Comparison of ENCODE assay signal across 8 mouse cellular contexts in the genomic region with DNA sequence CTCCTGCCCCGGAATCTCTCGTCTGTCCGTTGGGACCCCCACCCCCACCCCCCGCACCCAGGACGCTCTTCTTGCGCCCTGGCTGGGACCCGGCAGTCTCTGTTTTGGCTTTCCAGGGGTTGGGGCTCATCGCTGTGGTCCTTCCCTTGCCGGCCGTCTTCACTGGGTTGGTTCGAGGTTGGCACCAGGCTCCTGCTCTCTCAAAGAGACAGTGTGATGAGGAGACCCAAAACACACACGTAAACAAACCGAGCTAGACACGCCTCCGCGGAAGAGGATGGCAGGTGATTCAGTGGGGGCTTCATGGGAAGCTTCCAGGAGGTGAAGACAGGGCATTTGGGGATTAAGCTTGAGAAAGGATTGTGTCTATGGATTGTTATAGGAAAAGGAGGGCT. TPM values are rescaled to one million over a fixed set of nuclear protein-coding genes. Genes with fewer than 3 reads are reported as not detected.
A peak's percentile ranks its signal among the peaks of the same experiment; 100 is the strongest.
DNase-seq lines count a peak whose midpoint lies in the region; ATAC-seq lines count a peak whose summit lies in the region.

No protein-coding gene starts in this region.

- H3K4me3 ChIP-seq in liver, embryonic 11.5 days (ENCODE audit: low read depth, low read length), result peak overlapping the region; percentile 58
- peak overlapping the region; percentile 71 for H3K4me3 ChIP-seq in embryonic facial prominence, embryonic 15.5 days (replicated peaks)
- peak overlapping the region; percentile 69 for H3K4me3 ChIP-seq in intestine, embryonic 14.5 days (ENCODE audit: low read depth, low read length)
- H3K4me3 ChIP-seq in neural tube, embryonic 14.5 days (ENCODE audit: low read depth, low read length), result peak overlapping the region; percentile 86

- H3K27me3 ChIP-seq in liver, embryonic 11.5 days (replicated peaks; ENCODE audit: control insufficient read depth, insufficient read depth, low read length), result peaks cover 19% of the 10 kb centered on the region
- peaks cover 4% of the 10 kb centered on the region; the same call in 1 of the 2 replicates for H3K27me3 ChIP-seq in embryonic facial prominence, embryonic 15.5 days
- no peaks in the 10 kb centered on the region for H3K27me3 ChIP-seq in intestine, embryonic 14.5 days (replicated peaks; ENCODE audit: control insufficient read depth, insufficient read depth, low read length)
- H3K27me3 ChIP-seq in neural tube, embryonic 14.5 days (ENCODE audit: control insufficient read depth, insufficient read depth, low read length), result no peaks in the 10 kb centered on the region; the same call in none of the 2 replicates

- WGBS in liver, embryonic 11.5 days, result 4% methylated on average over 16 of the region's 16 CpGs
- WGBS in embryonic facial prominence, embryonic 15.5 days, result 1% methylated on average over 16 of the region's 16 CpGs
- WGBS in intestine, embryonic 14.5 days, result 3% methylated on average over 16 of the region's 16 CpGs
- 2% methylated on average over 16 of the region's 16 CpGs for WGBS in neural tube, embryonic 14.5 days

- ATAC-seq in liver, embryonic 11.5 days (replicated peaks; ENCODE audit: low FRiP score), result no peak
- no peak for ATAC-seq in embryonic facial prominence, embryonic 15.5 days (ENCODE audit: insufficient number of reproducible peaks, low FRiP score, low TSS enrichment, low read depth)
- no peak for ATAC-seq in intestine, embryonic 14.5 days (replicated peaks; ENCODE audit: low FRiP score, low TSS enrichment, low read depth)
- ATAC-seq in neural tube, embryonic 14.5 days (ENCODE audit: low read depth), result peak; percentile 22

- H3K4me1 ChIP-seq in liver, embryonic 11.5 days (replicated peaks; ENCODE audit: control insufficient read depth, insufficient read depth, low read length), result no peaks in the 10 kb centered on the region; the same call in 1 of the 2 replicates
- H3K4me1 ChIP-seq in embryonic facial prominence, embryonic 15.5 days, result peaks cover 24% of the 10 kb centered on the region
- peaks cover 13% of the 10 kb centered on the region; the same call in 1 of the 2 replicates for H3K4me1 ChIP-seq in intestine, embryonic 14.5 days (replicated peaks; ENCODE audit: control insufficient read depth, insufficient read depth, low read length)
- no peaks in the 10 kb centered on the region for H3K4me1 ChIP-seq in neural tube, embryonic 14.5 days (ENCODE audit: control insufficient read depth, insufficient read depth, low read length)

- H3K9ac ChIP-seq in liver, embryonic 11.5 days (ENCODE audit: low read depth, low read length), result no peak overlapping the region
- H3K9ac ChIP-seq in embryonic facial prominence, embryonic 15.5 days, result 0 out of 2 replicates have a peak overlapping the region, but pooled peaks have one; percentile 49
- peak overlapping the region; percentile 49 for H3K9ac ChIP-seq in intestine, embryonic 14.5 days (ENCODE audit: low read length)
- peak overlapping the region; percentile 86 for H3K9ac ChIP-seq in neural tube, embryonic 14.5 days (replicated peaks; ENCODE audit: low read depth, low read length)

- peak overlapping the region; percentile 81 for H3K4me2 ChIP-seq in liver, embryonic 11.5 days
- H3K4me2 ChIP-seq in embryonic facial prominence, embryonic 15.5 days (replicated peaks), result peak overlapping the region; percentile 97
- H3K4me2 ChIP-seq in intestine, embryonic 14.5 days (ENCODE audit: low read length), result peak overlapping the region; percentile 89
- H3K4me2 ChIP-seq in neural tube, embryonic 14.5 days (ENCODE audit: low read depth, low read length), result peak overlapping the region; percentile 72

- no peak overlapping the region for H3K27ac ChIP-seq in liver, embryonic 11.5 days (ENCODE audit: low read depth, low read length)
- no peak overlapping the region for H3K27ac ChIP-seq in embryonic facial prominence, embryonic 15.5 days (replicated peaks)
- H3K27ac ChIP-seq in intestine, embryonic 14.5 days (ENCODE audit: low read depth), result no peak overlapping the region
- peak overlapping the region; percentile 70; the same call in 1 of the 2 replicates for H3K27ac ChIP-seq in neural tube, embryonic 14.5 days (ENCODE audit: low read depth, low read length)

- no peaks in the 10 kb centered on the region for H3K36me3 ChIP-seq in liver, embryonic 11.5 days (ENCODE audit: control insufficient read depth, insufficient read depth, low read length)
- H3K36me3 ChIP-seq in embryonic facial prominence, embryonic 15.5 days, result no peaks in the 10 kb centered on the region
- no peaks in the 10 kb centered on the region for H3K36me3 ChIP-seq in intestine, embryonic 14.5 days (ENCODE audit: control insufficient read depth, insufficient read depth, low read length)
- no peaks in the 10 kb centered on the region for H3K36me3 ChIP-seq in neural tube, embryonic 14.5 days (ENCODE audit: control insufficient read depth, insufficient read depth, low read length)

- H3K9me3 ChIP-seq in liver, embryonic 11.5 days (ENCODE audit: control insufficient read depth, low read length), result no peaks in the 10 kb centered on the region
- H3K9me3 ChIP-seq in embryonic facial prominence, embryonic 15.5 days (replicated peaks), result no peaks in the 10 kb centered on the region
- H3K9me3 ChIP-seq in intestine, embryonic 14.5 days (ENCODE audit: control insufficient read depth, low read length), result no peaks in the 10 kb centered on the region
- H3K9me3 ChIP-seq in neural tube, embryonic 14.5 days (ENCODE audit: control insufficient read depth, low read length), result no peaks in the 10 kb centered on the region

- DNase-seq in liver, embryonic 11.5 days (ENCODE audit: low spot score), result no peak
- no peak for DNase-seq in liver
- DNase-seq in intestine, embryonic 14.5 days (ENCODE audit: low spot score), result peak; percentile 59
- no peak for DNase-seq in frontal cortex, postnatal 36 days (ENCODE audit: low spot score in 2 of 2)
- DNase-seq in gastrocnemius, postnatal 25 days, result no peak
- no peak for DNase-seq in layer of hippocampus, adult 8-10 months (ENCODE audit: low spot score in 2 of 2)

RNA-seq across cellular contexts. Expression of a gene that starts 1.7 kb away (rescaled TPM):
- 3.8 and 4.9 TPM in 2 replicates for polyA plus RNA-seq in liver, embryonic 11.5 days (2014; fragmentation: Nextera tagmentation; extraction: Ambion mirVana)
- polyA plus RNA-seq in embryonic facial prominence, embryonic 15.5 days (2015; fragmentation: Nextera tagmentation; extraction: Ambion mirVana), result 11.4 and 12.3 TPM in 2 replicates
- 17.4 and 24.4 TPM in 2 replicates for polyA plus RNA-seq in intestine, embryonic 14.5 days (2014; fragmentation: Nextera tagmentation; extraction: Ambion mirVana)
- polyA plus RNA-seq in neural tube, embryonic 14.5 days (2014; fragmentation: Nextera tagmentation; extraction: Ambion mirVana), result 79.8 and 93.8 TPM in 2 replicates
- under 1 TPM; 0.67 to 0.95 TPM for total RNA-seq in gastrocnemius, postnatal 25 days (2021)
- total RNA-seq in layer of hippocampus, adult 8-10 months (2022), result 10 to 100 TPM; 41.8 to 43.4 (median 43.2) TPM
